Mouse (Mus musculus): ENCODE results near the gene Zfp983. TPM values are rescaled to one million over a fixed set of nuclear protein-coding genes. Genes with fewer than 3 reads are reported as not detected.
"Not testable (repeated sequence)": the region's sequence is repeated elsewhere in the genome, so short reads cannot be mapped to it uniquely, and the experiment has no call there.

Zfp983 gene
- polyA plus RNA-seq, 1 experiment from 2014 or later, result 1.8 TPM

- peak overlapping the region; percentile 56 for H3K4me2 ChIP-seq (replicated peaks; ENCODE audit: low read depth, low read length)
- WGBS, result 2% methylated on average over 9 of the region's 9 CpGs
- no peaks in the 10 kb centered on the region for H3K4me1 ChIP-seq (ENCODE audit: insufficient read depth, low read depth, low read length)
- 0 out of 2 replicates have a peak overlapping the region, but pooled peaks have one; percentile 21 for H3K9ac ChIP-seq (replicated peaks; ENCODE audit: low read depth)
- no peaks in the 10 kb centered on the region for H3K9me3 ChIP-seq (ENCODE audit: low read length)
- H3K27me3 ChIP-seq (replicated peaks; ENCODE audit: insufficient read depth, low read length), result no peaks in the 10 kb centered on the region
- no peaks in the 10 kb centered on the region for H3K36me3 ChIP-seq (ENCODE audit: insufficient read depth, low read length)
- TF ChIP-seq EP300 (IDR thresholded peaks at IDR 0.05) (no peak), CTCF (IDR thresholded peaks at IDR 0.05) (peak; percentile 81)
- H3K27ac ChIP-seq (ENCODE audit: low read length), result peak overlapping the region; percentile 63
- H3K4me3 ChIP-seq (ENCODE audit: low read depth, low read length), result peak overlapping the region; percentile 36
- ATAC-seq (peak; percentile 100), DNase-seq (ENCODE audit: low spot score) (peak; percentile 97)
Observed at GRCm38 (mm10) chr17:21679273-21680018, 29.0 kb downstream of the Zfp983 start.

GRCm38 (mm10) chr17:21680019-21680376, 29.6 kb downstream of the Zfp983 start:
- 4% methylated on average over 8 of the region's 10 CpGs for WGBS
- ATAC-seq, result peak; percentile 74

GRCm38 (mm10) chr17:21691560-21691959, 41.1 kb downstream of the Zfp983 start, which contains the start of gene Gm10226:
Gene Gm10226 (plus strand): TSS chr17:21691860.
- DNase-seq (ENCODE audit: low spot score) (no peak), ATAC-seq (no peak)
- Histone ChIP-seq H3K4me2 (replicated peaks; ENCODE audit: low read depth, low read length) (no peak within 1 kb of the TSS), H3K36me3 (ENCODE audit: insufficient read depth, low read length) (no peaks in the 10 kb centered on the region), H3K4me3 (ENCODE audit: low read depth, low read length) (no peak within 1 kb of the TSS), H3K27me3 (replicated peaks; ENCODE audit: insufficient read depth, low read length) (no peaks in the 10 kb centered on the region), H3K4me1 (ENCODE audit: insufficient read depth, low read depth, low read length) (no peaks in the 10 kb centered on the region), H3K9me3 (ENCODE audit: low read length) (no peaks in the 10 kb centered on the region), H3K27ac (ENCODE audit: low read length) (no peak within 1 kb of the TSS), H3K9ac (replicated peaks; ENCODE audit: low read depth) (no peak within 1 kb of the TSS)
- WGBS, result 84% methylated on average over 3 of the region's 3 CpGs
- TF ChIP-seq CTCF (IDR thresholded peaks at IDR 0.05) (no peak), EP300 (IDR thresholded peaks at IDR 0.05) (no peak)

More at GRCm38 (mm10) chr17:21680019-21680376, 29.6 kb downstream of the Zfp983 start:
- not testable (repeated sequence) for H3K27me3 ChIP-seq (replicated peaks; ENCODE audit: insufficient read depth, low read length); H3K4me1 ChIP-seq (ENCODE audit: insufficient read depth, low read depth, low read length); H3K9me3 ChIP-seq (ENCODE audit: low read length); H3K36me3 ChIP-seq (ENCODE audit: insufficient read depth, low read length); H3K27ac ChIP-seq (ENCODE audit: low read length); H3K9ac ChIP-seq (replicated peaks; ENCODE audit: low read depth); DNase-seq (ENCODE audit: low spot score)
- Histone ChIP-seq H3K4me3 (ENCODE audit: low read depth, low read length) (peak overlapping the region; percentile 36), H3K4me2 (replicated peaks; ENCODE audit: low read depth, low read length) (peak overlapping the region; percentile 56)

- H3K4me1 ChIP-seq (ENCODE audit: insufficient read depth, low read depth, low read length), result no peaks in the 10 kb centered on the region
- no peaks in the 10 kb centered on the region for H3K27me3 ChIP-seq (replicated peaks; ENCODE audit: insufficient read depth, low read length)
- WGBS, result 74% methylated on average over 3 of the region's 3 CpGs
- no peak overlapping the region for H3K9ac ChIP-seq (replicated peaks; ENCODE audit: low read depth)
- no peak for TF ChIP-seq CTCF (IDR thresholded peaks at IDR 0.05)
- TF ChIP-seq EP300 (IDR thresholded peaks at IDR 0.05), result no peak
- H3K9me3 ChIP-seq (ENCODE audit: low read length), result no peaks in the 10 kb centered on the region
- DNase-seq (ENCODE audit: low spot score), result no peak
- no peak overlapping the region for H3K4me2 ChIP-seq (replicated peaks; ENCODE audit: low read depth, low read length)
- H3K4me3 ChIP-seq (ENCODE audit: low read depth, low read length), result no peak overlapping the region
- H3K36me3 ChIP-seq (ENCODE audit: insufficient read depth, low read length), result no peaks in the 10 kb centered on the region
- no peak overlapping the region for H3K27ac ChIP-seq (ENCODE audit: low read length)
- ATAC-seq, result no peak
Observed at GRCm38 (mm10) chr17:21693342-21693741, 42.9 kb downstream of the Zfp983 start.

- Histone ChIP-seq H3K27me3 (replicated peaks; ENCODE audit: insufficient read depth, low read length) (no peaks in the 10 kb centered on the region), H3K4me1 (ENCODE audit: insufficient read depth, low read depth, low read length) (no peaks in the 10 kb centered on the region), H3K27ac (ENCODE audit: low read length) (no peak overlapping the region), H3K4me2 (replicated peaks; ENCODE audit: low read depth, low read length) (no peak overlapping the region), H3K36me3 (ENCODE audit: insufficient read depth, low read length) (no peaks in the 10 kb centered on the region), H3K4me3 (ENCODE audit: low read depth, low read length) (no peak overlapping the region), H3K9me3 (ENCODE audit: low read length) (no peaks in the 10 kb centered on the region), H3K9ac (replicated peaks; ENCODE audit: low read depth) (no peak overlapping the region)
- DNase-seq (ENCODE audit: low spot score) (no peak), ATAC-seq (no peak)
- TF ChIP-seq EP300 (IDR thresholded peaks at IDR 0.05) (no peak), CTCF (IDR thresholded peaks at IDR 0.05) (no peak)
Observed at GRCm38 (mm10) chr17:21696073-21696472, 45.6 kb downstream of the Zfp983 start.

- no peak overlapping the region for H3K4me2 ChIP-seq (replicated peaks; ENCODE audit: low read depth, low read length)
- no peaks in the 10 kb centered on the region for H3K9me3 ChIP-seq (ENCODE audit: low read length)
- H3K27ac ChIP-seq (ENCODE audit: low read length), result no peak overlapping the region
- ATAC-seq, result no peak
- H3K4me3 ChIP-seq (ENCODE audit: low read depth, low read length), result no peak overlapping the region
- DNase-seq (ENCODE audit: low spot score), result no peak
- no peak for TF ChIP-seq CTCF (IDR thresholded peaks at IDR 0.05)
- no peak for TF ChIP-seq EP300 (IDR thresholded peaks at IDR 0.05)
- no peak overlapping the region for H3K9ac ChIP-seq (replicated peaks; ENCODE audit: low read depth)
- H3K27me3 ChIP-seq (replicated peaks; ENCODE audit: insufficient read depth, low read length), result no peaks in the 10 kb centered on the region
- WGBS, result 46% methylated on average over 5 of the region's 5 CpGs
- H3K4me1 ChIP-seq (ENCODE audit: insufficient read depth, low read depth, low read length), result no peaks in the 10 kb centered on the region
- no peaks in the 10 kb centered on the region for H3K36me3 ChIP-seq (ENCODE audit: insufficient read depth, low read length)
Observed at GRCm38 (mm10) chr17:21702281-21703240, 52.1 kb downstream of the Zfp983 start.
